Mouse (Mus musculus) adrenal gland, postnatal 4 days (tissue): ENCODE data around the gene Taok1. TPM values are rescaled to one million over a fixed set of nuclear protein-coding genes. Genes with fewer than 3 reads are reported as not detected.

ENCODE experiments used
- DNase-seq, 2 experiments: peaks; one replicate each; pipeline ENCODE4 v3.0.0; 2021 to 2022; ENCODE audit warnings: low spot score in 2 of 2, mixed read lengths in 2 of 2
- total RNA-seq, 2 experiments: library from RNA; stranded (reverse); gene quantifications; 2 replicates each; pipeline ENCODE4 v1.2.3; 2021

Gene Taok1
- total RNA-seq, 2 experiments from 2014 or later: 56.7 to 59.7 TPM

GRCm38 (mm10) chr11:77494344-77494676 is 113.3 kb downstream of the Taok1 start:
- DNase-seq: no peak

- no peak for DNase-seq
Observed at GRCm38 (mm10) chr11:77493512-77494343, 113.9 kb downstream of the Taok1 start, which contains the start of gene Git1. Gene Git1, plus strand, starts transcription at chr11:77493562.

- peak; percentile 76 to 88 for DNase-seq
Observed at GRCm38 (mm10) chr11:77492911-77493332, 114.7 kb downstream of the Taok1 start.

GRCm38 (mm10) chr11:77492311-77492871 is 115.2 kb downstream of the Taok1 start:
- no peak for DNase-seq

- no peak for DNase-seq
Observed at GRCm38 (mm10) chr11:77491502-77492291, 115.9 kb downstream of the Taok1 start.

- DNase-seq: peak; percentile 78 to 80
Observed at GRCm38 (mm10) chr11:77491123-77491501, 116.5 kb downstream of the Taok1 start.

- no peak for DNase-seq
Observed at GRCm38 (mm10) chr11:77490451-77490850, 117.2 kb downstream of the Taok1 start.

- DNase-seq: no peak
Observed at GRCm38 (mm10) chr11:77489591-77490235, 117.9 kb downstream of the Taok1 start, which contains the start of gene Ankrd13b. Gene Ankrd13b, minus strand, starts transcription at chr11:77489678.

- DNase-seq: no peak
Observed at GRCm38 (mm10) chr11:77488771-77489581, 118.6 kb downstream of the Taok1 start.

GRCm38 (mm10) chr11:77486798-77487197 is 120.8 kb downstream of the Taok1 start:
- no peak for DNase-seq

GRCm38 (mm10) chr11:77485229-77485628 is 122.4 kb downstream of the Taok1 start:
- no peak for DNase-seq

GRCm38 (mm10) chr11:77483510-77484255 is 123.9 kb downstream of the Taok1 start:
- no peak for DNase-seq

- DNase-seq: no peak
Observed at GRCm38 (mm10) chr11:77483043-77483442, 124.6 kb downstream of the Taok1 start.

Other genes with a start within 250 kb of the Taok1 start
- gene Coro6, start 145.4 kb downstream of the Taok1 start, total RNA-seq: 1 to 10 TPM; 3.8 to 6.0 TPM
- gene Ankrd13b, start 118.1 kb downstream of the Taok1 start, total RNA-seq: 10 to 100 TPM; 16.3 to 21.8 TPM
- gene Git1, start 114.3 kb downstream of the Taok1 start, total RNA-seq: 10 to 100 TPM; 79.8 to 87.9 TPM
- gene Abhd15, start 92.7 kb downstream of the Taok1 start, total RNA-seq: 10 to 100 TPM; 12.4 to 17.0 TPM
- gene Trp53i13, start 91.8 kb downstream of the Taok1 start, total RNA-seq: 10 to 100 TPM; 17.5 to 19.1 TPM
- not detected for gene Gm10392, start 88.6 kb downstream of the Taok1 start, total RNA-seq
- 10 to 100 TPM; 87.2 to 91.6 TPM for gene Nufip2, start 78.3 kb upstream of the Taok1 start, total RNA-seq
- gene Cryba1, start 117.5 kb upstream of the Taok1 start, total RNA-seq: not detected
- 10 to 100 TPM; 90.0 to 90.8 TPM for gene Myo18a, start 155.4 kb upstream of the Taok1 start, total RNA-seq
- gene Gm10277, start 179.9 kb upstream of the Taok1 start, total RNA-seq: not detected